Mouse (Mus musculus) right cerebral cortex, postnatal 14 days (tissue): ENCODE measurements around the gene Plaa.
"Not testable (repeated sequence)": the region's sequence is repeated elsewhere in the genome, so short reads cannot be mapped to it uniquely, and the experiment has no call there.

Experiments used
- DNase-seq: peaks from one replicate; pipeline ENCODE4 v3.0.0; 2022

The Plaa gene

DNA sequence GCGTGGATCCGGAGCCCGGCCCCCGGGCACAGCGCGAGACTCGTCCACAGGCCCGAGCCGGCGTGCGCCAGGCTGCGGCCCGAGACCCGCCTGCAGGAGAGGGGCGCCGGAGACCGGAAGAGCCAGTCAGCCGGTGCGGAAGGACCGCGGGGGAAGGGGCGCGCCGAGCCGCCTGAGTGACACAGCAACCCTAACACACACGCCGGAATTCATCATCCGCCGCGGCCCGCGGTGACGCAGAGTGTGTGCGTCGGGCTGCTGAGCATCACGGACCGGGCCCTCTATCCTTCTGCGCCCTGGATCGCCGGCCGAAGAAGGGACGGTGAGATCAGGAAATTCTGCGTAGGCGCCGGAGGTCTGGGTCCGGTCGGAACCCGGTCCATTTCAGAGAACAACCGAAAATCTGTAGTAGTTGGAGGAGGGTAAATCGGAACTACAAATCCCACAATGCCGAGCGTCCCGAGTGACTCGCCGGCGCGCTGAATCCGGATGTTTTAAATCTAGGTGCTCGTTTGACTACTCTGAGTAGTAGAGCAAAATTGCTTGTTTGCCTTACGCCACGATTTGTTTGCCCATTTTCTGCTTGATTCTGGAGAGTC, at the start of gene Plaa:
TSS of gene Plaa (minus strand) at position 214 of the 599 bp plus-strand sequence.
- DNase-seq = peak; percentile 92

DNA sequence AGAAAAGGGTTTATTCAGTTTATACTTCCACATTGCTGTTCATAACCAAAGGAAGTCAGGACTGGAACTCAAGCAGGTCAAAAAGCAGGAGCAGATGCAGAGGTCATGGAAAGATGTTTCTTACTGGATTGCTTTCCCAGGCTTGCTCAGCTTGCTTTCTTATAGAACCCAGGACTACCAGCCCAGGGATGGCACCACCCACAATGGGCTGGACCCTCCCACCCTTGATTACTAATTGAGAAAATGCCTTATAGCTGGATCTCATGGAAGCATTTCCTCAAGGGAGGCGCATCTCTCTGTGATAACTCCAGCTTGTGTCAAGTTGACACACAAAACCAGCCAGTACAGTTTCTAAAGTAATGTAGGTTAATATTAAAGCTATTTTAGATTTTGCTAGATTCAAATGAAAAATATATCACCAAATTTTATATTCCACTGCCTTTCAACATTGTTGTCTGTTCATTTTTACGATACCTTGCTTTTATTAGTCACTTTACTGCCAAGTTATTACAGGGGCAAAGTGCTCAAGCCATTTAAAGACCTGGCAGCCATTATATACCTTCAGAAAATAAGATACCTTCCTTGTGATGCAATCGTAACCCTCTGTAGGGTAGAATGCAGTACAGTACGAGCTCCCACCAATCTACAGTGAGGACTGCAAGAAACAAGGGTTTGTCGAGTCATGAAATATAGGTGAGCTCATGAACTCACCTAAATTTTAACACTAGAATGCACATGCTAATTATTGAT, 47.6 kb upstream of the Plaa start:
- not testable (repeated sequence) for DNase-seq

DNA sequence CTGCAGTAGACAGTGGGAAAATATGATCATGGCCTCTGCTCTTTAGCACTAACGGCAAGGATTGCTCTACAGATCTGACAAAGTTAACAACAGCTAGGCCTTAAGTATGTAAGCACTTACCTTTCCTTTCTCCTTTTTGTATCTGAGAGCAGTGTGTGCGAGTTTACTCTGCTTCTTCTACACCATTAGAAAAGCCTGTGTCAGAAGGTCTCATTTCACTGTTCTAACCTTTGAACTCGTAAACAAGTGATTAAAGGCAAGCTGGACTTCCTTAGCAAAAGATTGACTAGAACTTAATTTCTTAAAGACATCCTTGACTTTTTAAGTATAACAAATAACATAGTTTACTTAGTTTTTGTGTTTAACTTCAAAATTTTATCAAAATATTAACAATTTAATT, 46.9 kb upstream of the Plaa start, which contains the start of gene Lrrc19:
TSS of gene Lrrc19 (minus strand) at position 225 of the 400 bp plus-strand sequence.
- no peak for DNase-seq

GRCm38 (mm10) chr4:94643141-94643540, 40.1 kb upstream of the Plaa start:
- no peak for DNase-seq

GRCm38 (mm10) chr4:94620077-94620476, 17.0 kb upstream of the Plaa start:
- no peak for DNase-seq

DNA sequence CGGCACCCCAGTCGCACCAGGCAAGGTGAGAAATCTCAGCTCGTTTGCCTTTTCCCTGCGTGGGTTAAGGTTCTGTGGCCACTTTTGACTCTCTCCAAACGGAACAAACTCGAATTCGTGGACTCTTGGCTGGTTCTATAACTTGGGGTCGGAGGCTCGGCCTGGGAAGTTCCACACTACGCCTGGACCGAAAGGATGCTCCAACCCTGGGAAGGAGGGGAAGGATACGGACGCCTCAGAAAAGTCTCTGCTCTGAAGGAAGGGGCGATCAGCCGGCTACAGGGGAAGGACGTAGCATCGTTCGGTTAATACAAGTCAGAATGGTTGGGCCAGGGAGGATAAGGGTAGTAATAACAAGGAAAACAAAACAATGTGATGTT, 11.6 kb upstream of the Plaa start:
- DNase-seq = no peak

DNA sequence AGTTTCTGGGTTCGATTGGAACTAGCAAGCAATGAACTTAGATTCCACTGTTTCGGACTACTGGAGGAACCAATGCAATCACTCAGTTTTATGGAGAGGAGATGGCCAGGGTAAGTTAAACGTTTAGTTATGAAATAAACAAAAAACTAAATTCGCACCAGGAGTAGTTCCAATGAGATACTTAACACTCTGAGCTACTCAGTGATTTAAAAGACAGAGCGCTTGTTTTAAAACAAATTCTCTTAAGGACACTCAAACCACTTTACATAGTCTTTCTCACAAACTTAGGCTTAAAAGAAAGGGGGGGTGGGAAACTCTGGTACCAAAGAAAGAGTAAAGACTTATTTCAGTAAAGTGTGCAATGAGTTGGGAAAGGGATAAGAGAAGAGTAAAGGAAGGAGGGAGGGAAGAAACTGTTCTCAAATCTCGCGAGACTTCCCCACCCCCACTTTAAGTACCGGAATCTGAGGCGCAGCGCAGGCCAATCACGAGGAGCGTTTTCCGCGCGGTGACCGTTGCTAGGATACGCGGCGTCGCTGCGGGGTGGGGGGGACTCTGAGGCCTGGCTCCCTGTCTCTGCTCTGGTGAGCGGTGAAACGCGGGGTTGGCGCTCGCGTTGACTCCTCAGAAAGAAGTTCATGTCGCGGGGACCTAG, 11.1 kb upstream of the Plaa start, which contains the start of gene Ift74:
TSS of gene Ift74 (plus strand) at position 520 of the 655 bp plus-strand sequence.
- DNase-seq = peak; percentile 97

- DNase-seq = no peak
These were observed 7.3 kb upstream of the Plaa start for GRCm38 (mm10) chr4:94610339-94610738.

GRCm38 (mm10) chr4:94605591-94605990, 2.5 kb upstream of the Plaa start:
- no peak for DNase-seq

DNA sequence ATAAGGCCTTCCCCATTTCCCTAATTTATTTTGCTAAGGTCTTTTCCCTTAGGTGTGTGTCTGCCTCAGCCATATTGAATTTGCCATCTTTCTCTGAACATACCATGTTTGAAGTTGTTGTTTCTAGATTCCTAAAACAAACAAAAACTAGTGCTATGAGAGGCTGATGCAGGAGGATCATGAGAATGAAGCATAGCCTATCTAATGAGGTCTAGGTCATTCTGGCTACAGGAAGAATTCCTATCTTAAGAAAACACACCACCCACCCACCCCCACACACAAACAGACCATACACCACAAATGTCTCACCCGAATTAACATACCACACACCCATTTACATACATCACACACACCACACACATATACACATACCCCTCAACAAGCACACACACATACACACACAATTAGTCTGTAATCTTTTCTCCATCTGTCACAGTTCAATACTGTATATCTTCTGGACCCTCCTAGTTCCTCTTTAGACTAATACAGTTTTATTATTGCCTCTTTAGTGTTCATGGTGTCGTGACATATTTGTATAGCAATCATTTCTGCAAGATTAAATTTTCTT, 1.5 kb upstream of the Plaa start:
- DNase-seq = no peak

GRCm38 (mm10) chr4:94602496-94603030, 481 bp downstream of the Plaa start:
- no peak for DNase-seq

DNA sequence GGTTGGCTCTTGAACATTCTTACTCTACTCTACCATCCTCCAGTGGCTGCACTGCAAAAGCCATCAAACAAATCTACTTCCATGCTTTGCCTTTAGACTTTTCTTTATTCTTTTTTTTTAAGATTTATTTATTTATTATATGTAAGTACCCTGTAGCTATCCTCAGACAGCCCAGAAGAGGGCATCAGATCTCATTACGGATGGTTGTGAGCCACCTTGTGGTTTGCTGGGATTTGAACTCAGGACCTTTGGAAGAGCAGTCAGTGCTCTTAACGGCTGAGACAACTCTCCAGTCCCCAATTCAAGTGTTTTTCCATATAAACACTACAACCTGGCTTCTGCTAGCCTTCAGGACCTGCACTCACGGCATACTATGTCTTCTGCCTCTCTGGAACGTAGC, 1.6 kb downstream of the Plaa start:
- DNase-seq = no peak

DNA sequence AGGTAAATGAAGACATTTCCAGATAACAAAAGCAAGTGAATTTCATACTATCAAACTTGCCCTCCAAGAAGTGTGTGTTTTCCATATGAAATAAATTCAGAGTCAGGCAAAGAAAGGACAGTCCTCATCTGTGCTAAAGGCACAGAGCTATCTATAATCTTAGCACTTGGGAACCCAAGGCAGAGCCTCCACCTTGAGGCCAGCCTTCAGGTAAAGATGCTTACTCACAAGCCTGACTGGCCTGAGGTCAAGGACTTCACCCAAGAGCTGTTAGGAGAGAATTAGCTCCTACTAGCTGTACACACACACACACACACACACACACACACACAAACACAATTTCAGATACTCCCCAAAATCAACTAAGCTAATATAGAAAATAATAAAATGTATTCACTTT, 10.3 kb downstream of the Plaa start:
- DNase-seq = no peak

DNA sequence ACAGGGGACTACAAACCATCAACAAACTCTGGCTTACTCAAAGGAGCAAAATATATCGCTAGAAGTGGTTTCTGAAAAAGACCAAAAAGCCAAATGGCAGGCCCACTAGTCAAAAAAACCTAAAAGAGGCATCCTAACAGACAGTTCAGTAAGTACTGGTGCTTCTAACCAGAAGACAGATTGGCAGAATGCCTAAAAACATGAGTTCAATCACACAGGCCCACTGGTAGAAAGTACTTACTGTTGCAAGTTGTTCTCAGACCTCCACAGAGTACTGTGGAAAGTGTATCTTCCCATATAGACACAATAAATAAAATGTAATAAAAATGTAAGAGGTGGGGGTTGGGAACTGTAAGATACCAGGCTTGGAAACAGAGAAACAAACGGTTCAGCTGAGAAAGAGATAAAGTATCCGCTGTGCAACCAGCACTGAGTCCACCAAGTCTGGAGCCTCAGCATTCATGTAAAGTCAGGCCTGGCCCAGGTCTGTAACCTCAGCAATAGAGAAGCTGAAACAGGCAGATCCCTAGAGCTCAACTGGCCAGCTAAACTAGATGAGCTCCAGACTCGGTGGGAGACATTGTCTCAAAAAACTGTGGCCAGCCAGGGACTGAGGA, 11.2 kb downstream of the Plaa start:
- no peak for DNase-seq

- DNase-seq = no peak
These were observed 30.4 kb downstream of the Plaa start for GRCm38 (mm10) chr4:94572677-94573076.

GRCm38 (mm10) chr4:94564297-94564696, 38.7 kb downstream of the Plaa start:
- DNase-seq = no peak

GRCm38 (mm10) chr4:94561954-94562648, 40.9 kb downstream of the Plaa start:
- no peak for DNase-seq

GRCm38 (mm10) chr4:94560316-94560715, 42.7 kb downstream of the Plaa start:
- DNase-seq = no peak

DNA sequence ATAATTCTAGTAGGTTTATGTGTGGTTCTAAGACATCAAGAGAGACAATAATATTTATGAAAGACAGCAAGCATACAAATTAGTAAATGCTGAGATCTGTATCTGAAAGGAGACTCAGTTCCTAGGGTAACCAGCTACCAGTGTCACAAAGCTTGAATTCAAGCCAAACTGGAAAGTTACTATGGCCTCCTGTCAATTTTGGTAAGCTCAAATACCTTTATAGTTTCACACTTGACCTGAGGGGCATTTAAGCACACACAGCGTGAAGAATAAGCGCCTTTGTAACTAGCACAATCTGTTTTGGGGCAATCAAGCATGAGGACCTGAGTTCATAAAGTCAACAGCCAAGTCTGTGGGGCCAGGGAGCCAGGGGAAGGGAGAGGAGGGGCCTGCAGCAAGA, 43.8 kb downstream of the Plaa start:
- DNase-seq = no peak

GRCm38 (mm10) chr4:94557145-94557544, 45.9 kb downstream of the Plaa start:
- DNase-seq = no peak

- DNase-seq = peak; percentile 97
These were observed 46.6 kb downstream of the Plaa start, which contains the start of the genes Gm10306 and Caap1 for GRCm38 (mm10) chr4:94556265-94557054. Gene Gm10306, plus strand, starts transcription at chr4:94556546. Gene Caap1, minus strand, starts transcription at chr4:94556796.
